Mouse (Mus musculus) adrenal gland (tissue): ENCODE measurements at regions not wholly inside any gene's neighbourhood (a gene's known extent, or its start where the extent isn't known, plus 50 kb on each side); places are given as distances from the start of the nearest gene placed in this dataset.
"Not testable (repeated sequence)": the region's sequence is repeated elsewhere in the genome, so short reads cannot be mapped to it uniquely, and the experiment has no call there.

Experiments used
- intact Hi-C: fragments of 180-260 bp; cut with DNase I; formaldehyde crosslinking; loops from one replicate; pipeline ENCODE4 v1.15.1; 2025

DNA sequence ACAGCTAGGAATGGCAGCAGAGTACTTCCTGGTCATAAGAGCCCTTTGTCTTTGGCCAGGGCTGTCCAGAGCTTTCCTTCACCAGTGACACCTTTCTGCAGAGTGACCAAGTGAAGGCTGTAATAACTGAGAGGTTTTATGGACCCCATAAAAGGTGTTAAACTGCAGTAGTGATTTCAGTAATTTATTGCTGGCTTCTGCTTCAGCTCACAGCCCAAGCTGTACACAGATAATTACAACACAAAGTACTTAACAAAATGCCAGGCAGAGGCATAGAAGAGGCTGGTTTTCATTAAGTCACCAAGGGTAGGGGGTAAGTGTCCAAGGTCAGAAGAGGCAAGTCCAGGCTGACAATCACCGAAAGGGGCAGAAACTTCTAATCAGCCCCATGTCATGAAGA lies 83.8 kb downstream of the Eif4e start:
- intact Hi-C loops = loop anchor here (10.0 kb wide), 1 partner anchor 105 kb away; no protein-coding TSS in a partner anchor

GRCm38 (mm10) chr3:138612884-138613653 lies 87.1 kb downstream of the Eif4e start:
- intact Hi-C loops = loop anchor here (10.0 kb wide), 1 partner anchor 108 kb away; no protein-coding TSS in a partner anchor

- intact Hi-C loops = loop anchor here (10.0 kb wide), 1 partner anchor 109 kb away; no protein-coding TSS in a partner anchor
Observed at GRCm38 (mm10) chr3:138613680-138614079, 87.7 kb downstream of the Eif4e start.

DNA sequence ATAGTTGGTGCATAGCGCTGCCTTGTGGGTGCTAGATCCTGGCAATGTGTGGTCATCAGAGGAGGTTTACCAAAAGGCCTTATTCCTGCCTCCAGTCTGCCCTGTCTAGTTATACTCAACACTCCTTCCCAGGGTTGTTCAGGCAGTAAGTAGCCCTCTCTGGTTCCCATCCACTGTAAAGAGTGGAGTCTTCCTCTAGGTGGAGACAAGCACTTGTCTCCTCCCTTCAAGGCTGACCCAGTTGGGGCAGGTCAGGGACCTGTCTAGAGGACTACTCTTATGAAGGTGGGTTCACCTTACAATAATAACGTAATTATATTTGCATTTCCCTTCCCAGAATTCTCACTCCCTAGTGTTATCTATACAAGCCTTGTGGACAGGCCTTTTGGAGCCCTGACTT lies 88.9 kb downstream of the Eif4e start:
- intact Hi-C loops = loop anchor here (10.0 kb wide), 1 partner anchor 110 kb away; no protein-coding TSS in a partner anchor

DNA sequence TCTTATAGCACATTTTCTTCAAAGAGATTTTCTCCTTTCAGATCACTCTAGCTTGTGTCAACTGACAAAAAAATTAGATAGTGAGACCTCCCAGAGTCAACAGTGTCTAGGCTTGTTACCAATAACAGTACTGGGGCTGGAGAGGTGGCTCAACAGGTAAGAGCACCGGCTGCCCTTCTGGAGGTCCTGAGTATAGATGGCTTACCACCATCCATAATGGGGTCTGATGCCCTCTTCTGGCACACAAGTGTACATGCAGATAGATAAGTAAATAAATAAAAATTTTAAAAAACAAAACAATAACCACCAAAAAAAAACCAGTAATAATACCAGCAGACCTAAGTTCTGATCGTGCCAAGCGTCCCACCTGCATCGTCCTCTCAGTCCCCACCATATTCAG lies 94.3 kb downstream of the Eif4e start:
- intact Hi-C loops = no loop called here

DNA sequence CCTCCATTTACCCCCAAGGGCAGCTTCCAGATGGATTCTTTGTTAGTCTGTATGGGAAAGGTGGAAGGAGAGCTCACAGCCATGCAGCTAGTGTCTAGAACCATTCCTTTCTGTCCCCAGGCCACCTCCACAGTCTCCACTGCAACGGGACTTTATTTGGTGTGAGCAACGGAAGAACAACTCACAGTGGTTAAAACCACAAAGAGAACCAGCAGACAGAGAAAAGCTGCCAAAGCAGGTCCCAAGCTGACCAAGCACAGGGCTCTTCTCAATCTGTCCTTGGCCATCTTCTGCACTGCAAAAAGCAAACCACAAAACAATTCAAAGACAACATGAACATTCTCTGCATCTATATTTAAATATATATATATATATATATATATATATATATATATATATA lies 98.1 kb downstream of the Eif4e start:
- intact Hi-C loops = no loop called here

- intact Hi-C loops = no loop called here
Observed at GRCm38 (mm10) chr3:138626230-138626629, 100.3 kb downstream of the Eif4e start.

- intact Hi-C loops = no loop called here
Observed at GRCm38 (mm10) chr3:138630231-138630630, 104.3 kb downstream of the Eif4e start.

DNA sequence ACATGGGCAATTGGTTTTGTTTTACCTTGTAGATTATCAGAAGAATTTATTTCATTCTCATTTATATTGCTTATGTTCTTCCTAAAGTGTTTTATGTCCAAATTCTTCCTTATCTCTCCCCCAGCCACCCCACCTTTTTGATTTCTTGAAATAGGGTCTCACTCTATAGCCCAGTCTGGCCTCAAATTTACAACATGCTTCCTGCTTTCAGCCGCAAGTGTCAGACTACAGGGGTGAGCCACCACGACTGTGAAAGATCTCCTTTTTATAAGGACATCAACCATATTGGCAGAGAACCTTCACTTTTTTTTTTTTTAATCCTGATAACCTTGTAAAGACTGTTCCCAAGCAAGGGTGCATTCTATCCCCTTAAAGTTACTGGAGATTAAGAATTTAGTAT lies 106.1 kb downstream of the Eif4e start:
- intact Hi-C loops = no loop called here

GRCm38 (mm10) chr3:138642026-138642425 lies 100.0 kb upstream of the Tspan5 start:
- intact Hi-C loops = loop anchor here (2.0 to 10.0 kb wide), 2 partner anchors 193 to 265 kb away; no protein-coding TSS in a partner anchor

GRCm38 (mm10) chr3:138643951-138644285 lies 98.1 kb upstream of the Tspan5 start:
- intact Hi-C loops = loop anchor here (2.0 to 10.0 kb wide), 2 partner anchors 191 to 263 kb away; no protein-coding TSS in a partner anchor

DNA sequence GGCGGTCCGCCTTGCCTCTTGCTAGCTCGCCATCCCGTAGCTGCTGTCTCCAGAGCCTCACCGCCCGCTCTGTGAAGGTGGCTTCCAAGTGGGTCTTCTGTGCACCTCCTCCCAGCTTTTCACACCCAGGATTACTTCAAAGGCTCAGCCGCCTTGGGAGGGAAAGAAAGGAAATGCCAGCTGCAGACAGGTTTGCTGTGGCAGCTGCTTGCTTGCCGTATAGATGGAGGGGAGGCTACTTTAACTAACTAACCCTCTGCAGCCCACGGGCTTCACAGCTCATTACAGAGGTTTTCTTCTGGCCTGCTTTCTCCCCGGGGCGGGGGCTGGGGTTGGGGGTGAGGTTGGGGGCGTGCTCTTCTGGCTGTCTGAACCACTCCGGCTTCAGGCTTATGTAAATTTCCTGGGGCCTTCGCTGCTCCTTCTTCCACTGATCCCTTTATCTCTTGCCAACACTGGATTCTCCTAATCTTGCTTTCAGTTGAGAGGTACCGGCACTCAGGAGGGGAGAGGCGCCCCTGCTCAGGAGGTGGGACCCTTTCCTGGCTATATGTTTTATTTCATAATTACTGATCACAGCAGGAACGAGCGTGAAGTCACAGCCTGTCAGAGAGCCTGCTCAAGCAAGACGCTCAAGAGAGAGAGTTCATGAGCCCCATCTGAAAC lies 97.6 kb upstream of the Tspan5 start:
- intact Hi-C loops = loop anchor here (10.0 kb wide), 1 partner anchor 190 kb away; no protein-coding TSS in a partner anchor

GRCm38 (mm10) chr3:138645320-138645719 lies 96.7 kb upstream of the Tspan5 start:
- intact Hi-C loops = loop anchor here (10.0 kb wide), 1 partner anchor 189 kb away; no protein-coding TSS in a partner anchor

DNA sequence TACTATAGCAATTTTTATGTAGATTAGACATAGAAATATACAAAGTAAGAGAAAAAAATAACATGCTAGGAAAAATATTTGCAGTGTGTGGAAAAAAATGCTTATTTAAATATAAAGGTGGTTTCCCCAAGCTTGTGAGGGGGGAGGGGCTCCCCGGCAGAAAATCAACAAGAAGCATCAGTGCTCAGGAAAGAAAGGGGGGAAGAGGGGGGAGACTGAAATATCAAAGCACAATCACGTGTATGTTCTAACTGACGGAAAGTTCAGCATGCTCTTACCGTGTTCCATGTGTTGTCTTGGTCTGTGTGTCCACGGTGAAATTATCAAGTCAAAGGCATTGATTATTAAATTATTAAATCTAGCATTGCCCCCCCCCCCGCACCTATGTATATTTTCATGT lies 92.3 kb upstream of the Tspan5 start:
- intact Hi-C loops = loop anchor here (10.0 kb wide), 1 partner anchor 185 kb away; no protein-coding TSS in a partner anchor

DNA sequence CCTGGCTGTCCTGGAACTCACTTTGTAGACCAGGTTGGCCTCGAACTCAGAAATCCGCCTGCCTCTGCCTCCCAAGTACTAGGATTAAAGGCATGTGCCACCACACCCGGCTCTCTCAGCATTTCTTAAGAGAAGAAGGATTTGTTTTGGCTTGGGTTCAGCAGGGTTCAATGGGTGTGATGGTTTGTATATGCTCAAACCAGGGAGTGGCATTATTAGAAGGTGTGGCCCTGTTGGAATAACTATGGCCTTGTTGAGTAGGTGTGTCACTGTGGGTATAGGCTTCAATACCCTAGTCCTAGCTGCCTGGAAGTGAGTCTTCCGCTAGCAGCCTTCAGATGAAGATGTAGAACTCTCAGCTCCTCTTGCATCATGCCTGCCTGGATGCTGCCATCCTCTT lies 91.3 kb upstream of the Tspan5 start:
- intact Hi-C loops = not testable (repeated sequence)

DNA sequence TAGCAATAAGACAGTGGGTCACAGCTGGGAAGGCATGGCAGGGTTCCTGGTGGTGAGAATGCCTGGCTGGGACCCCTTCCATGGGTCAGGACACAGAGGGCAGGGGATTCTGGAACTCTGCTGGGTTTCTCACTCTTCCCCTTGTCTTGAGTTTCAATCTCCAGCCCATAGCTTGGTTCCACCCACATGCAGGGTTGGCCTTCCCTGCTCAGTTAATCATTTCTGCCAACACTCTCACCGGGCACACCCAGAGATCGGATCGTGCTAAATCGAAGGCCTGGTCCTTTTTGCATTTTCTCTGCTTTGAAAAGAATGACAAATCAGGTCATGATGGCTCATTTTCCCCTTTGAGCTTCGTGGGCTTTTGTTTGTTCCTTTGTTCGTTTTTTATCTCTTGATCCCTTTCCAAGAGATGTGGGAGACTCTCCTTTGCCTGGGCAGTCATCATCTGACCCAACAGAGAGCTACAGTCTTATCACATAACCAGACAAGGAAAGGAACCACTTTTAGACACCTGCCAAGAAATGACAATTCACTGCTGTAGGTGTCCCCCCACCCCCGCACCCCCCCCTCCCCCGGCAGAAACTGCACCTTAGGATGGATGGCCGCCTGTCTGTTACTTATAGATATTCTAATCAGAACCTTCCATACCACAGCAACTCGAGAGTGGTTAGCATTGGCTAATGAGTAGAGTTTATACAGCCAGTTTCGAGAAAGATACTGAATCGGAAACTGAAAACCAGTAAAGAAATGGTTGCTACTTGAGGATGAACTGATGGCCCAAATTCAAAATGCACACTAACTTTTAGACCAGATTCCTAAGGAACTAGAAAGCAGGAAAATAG lies 90.4 kb upstream of the Tspan5 start:
- intact Hi-C loops = no loop called here

DNA sequence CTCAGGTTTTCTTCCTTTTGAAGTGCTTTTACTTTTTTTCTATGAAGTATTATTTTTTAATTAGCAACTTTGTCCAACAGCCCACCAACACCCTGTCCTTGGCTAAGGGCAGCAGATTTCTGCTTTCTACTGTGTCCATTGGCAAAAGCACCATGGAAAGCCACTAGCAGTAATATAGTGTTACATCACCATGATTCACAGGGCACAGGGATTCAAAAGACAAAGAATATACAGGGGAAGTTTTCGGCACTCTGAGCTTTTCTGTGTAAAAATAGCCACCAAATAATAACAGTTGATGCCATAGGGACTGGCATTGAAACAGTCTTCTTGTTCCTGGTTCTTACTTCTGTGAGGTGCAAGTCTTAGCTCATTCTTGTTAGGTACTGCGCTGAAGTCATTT lies 89.8 kb upstream of the Tspan5 start:
- intact Hi-C loops = no loop called here

DNA sequence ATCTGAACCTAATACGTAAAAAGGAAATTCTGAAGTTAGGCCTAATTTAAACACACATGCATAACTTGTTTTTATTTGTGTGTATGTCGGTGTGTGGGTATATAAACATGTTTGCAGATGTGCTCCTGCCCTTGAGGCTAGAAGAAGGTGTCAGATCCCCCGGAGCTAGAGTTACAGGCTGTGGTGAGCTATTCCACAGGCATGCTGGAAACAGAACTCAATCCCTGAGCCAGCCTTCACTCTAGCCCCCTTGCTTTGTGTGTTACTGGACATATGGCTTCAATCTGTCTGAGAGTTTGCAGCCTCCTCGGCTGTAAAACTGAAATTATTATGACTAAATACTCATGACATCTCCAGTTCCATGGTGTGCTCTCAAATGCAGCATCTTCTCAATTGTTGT lies 89.3 kb upstream of the Tspan5 start:
- intact Hi-C loops = no loop called here

GRCm38 (mm10) chr3:138653549-138654246 lies 88.3 kb upstream of the Tspan5 start:
- intact Hi-C loops = no loop called here

DNA sequence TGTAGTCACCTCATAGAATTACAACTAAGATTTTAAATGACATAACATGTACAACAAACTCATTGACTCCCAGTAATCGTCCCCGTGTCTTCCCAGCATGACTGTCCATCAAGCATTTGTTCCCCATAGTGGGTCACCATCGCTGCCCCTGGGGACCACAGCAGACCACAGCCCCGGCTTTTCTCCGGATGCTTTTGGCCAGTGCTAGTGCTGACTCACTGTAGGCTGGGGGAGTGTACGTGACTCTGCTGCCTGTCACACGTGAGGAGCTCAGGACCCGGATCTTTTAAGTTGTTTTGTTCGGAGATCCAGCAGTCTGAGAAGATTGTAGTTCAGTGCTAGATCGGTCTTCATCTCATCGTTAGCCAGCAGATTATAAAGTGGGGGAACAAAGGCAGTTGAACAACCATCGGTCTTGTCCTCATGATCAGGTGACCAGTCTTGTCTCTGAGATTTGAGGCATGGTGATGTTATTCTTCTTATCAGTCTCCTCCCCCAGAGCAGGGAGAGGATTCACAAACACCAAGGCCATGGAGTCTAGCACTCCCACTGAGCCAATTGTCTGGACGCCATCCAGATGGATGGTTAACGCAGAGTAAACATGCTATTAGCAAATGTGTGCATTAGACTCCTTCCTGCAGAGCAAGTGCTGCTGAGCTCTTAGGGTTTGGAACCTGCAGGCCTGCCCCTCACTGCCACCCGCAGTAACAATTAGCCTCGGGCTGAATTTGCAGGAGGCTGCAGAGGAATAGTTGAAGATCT lies 87.2 kb upstream of the Tspan5 start:
- intact Hi-C loops = no loop called here
